Mouse (Mus musculus) forebrain, embryonic 14.5 days (tissue): Measurements from ENCODE around the gene Kctd19. TPM values are rescaled to one million over a fixed set of nuclear protein-coding genes. Genes with fewer than 3 reads are reported as not detected.

Experiments
- ATAC-seq: fragments of 200-750 bp; cut with Nextera tagmentation; 2 replicates; pipeline ENCODE4 v1.8.0; 2017; ENCODE audit warnings: mild to moderate bottlenecking, moderate library complexity
- DNase-seq: peaks from one replicate; pipeline ENCODE4 v3.0.0-alpha.2; 2015; ENCODE audit warnings: low spot score
- H3K27ac ChIP-seq: fragments of 300-500 bp; sonication (generic); 2 replicates; pipeline ENCODE4 v1.5.1; 2014; ENCODE audit warnings: low read depth, mild to moderate bottlenecking, control low read depth, low read length, moderate library complexity
- H3K27me3 ChIP-seq: fragments of 300-500 bp; sonication (generic); replicated peaks from 2 replicates; pipeline ENCODE4 v1.6.1; 2014; ENCODE audit warnings: low read length, control low read depth, mixed read lengths; ENCODE audit not compliant: control insufficient read depth, insufficient read depth
- H3K36me3 ChIP-seq: fragments of 300-500 bp; sonication (generic); 2 replicates; pipeline ENCODE4 v1.6.1; 2014; ENCODE audit warnings: low read length, control low read depth; ENCODE audit not compliant: control insufficient read depth, insufficient read depth
- H3K4me1 ChIP-seq: fragments of 300-500 bp; sonication (generic); 2 replicates; pipeline ENCODE4 v1.6.1; 2014; ENCODE audit warnings: antibody characterized with exemption, low read length, control low read depth; ENCODE audit not compliant: control insufficient read depth, insufficient read depth
- H3K4me2 ChIP-seq: fragments of 300-500 bp; sonication (generic); 2 replicates; pipeline ENCODE4 v1.6.1; 2014; ENCODE audit warnings: mild to moderate bottlenecking, control low read depth, low read length
- H3K4me3 ChIP-seq: fragments of 300-500 bp; sonication (generic); 2 replicates; pipeline ENCODE4 v1.5.1; 2014; ENCODE audit warnings: low read depth, low read length, control low read depth
- H3K9ac ChIP-seq: fragments of 300-500 bp; sonication (generic); 2 replicates; pipeline ENCODE4 v1.6.1; 2014; ENCODE audit warnings: mild to moderate bottlenecking, low read length, control low read depth, moderate library complexity
- H3K9me3 ChIP-seq: fragments of 300-500 bp; sonication (generic); replicated peaks from 2 replicates; pipeline ENCODE4 v1.6.1; 2016; ENCODE audit warnings: low read length, control low read depth, mixed read lengths; ENCODE audit not compliant: control insufficient read depth
- WGBS: fragments of 180-500 bp; shearing (Covaris S2); extraction: QIAGEN DNeasy Blood & Tissue Kit; methylation state at CpG from one replicate; pipeline ENCODE4 v1.1.7; 2014; 5-methylcytosine and 5-hydroxymethylcytosine counted together
- polyA plus RNA-seq: library from polyadenylated mRNA; unstranded; fragments of >200 nt; fragmentation: Nextera tagmentation; extraction: Ambion mirVana; gene quantifications from 2 replicates; pipeline ENCODE4 v1.2.1, GENCODE M21; 2014

Gene Kctd19
- polyA plus RNA-seq, 1 experiment from 2014 or later, result 0.09 TPM

DNA sequence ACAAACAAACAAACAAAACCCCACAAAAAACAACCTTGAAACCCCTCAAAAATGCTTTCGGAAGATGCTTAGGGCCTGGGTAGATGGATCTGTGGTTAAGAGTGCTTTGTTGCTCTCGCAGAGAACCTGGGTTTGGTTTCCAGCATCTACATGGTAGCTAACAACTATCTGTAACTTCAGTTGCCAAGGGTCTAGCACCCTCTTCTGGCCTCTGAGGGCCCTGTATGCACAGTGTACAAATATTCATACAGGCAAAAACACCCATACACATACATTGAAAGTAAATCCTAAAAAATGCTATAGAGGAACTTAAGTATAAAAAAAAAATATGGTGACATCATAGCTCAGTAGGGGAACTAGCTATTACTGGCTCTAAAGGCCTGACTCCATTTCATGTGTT is 29.2 kb downstream of the Kctd19 start:
- Histone ChIP-seq H3K4me1 (no peaks in the 10 kb centered on the region), H3K4me3 (no peak overlapping the region), H3K9me3 (no peaks in the 10 kb centered on the region), H3K4me2 (no peak overlapping the region), H3K27me3 (no peaks in the 10 kb centered on the region), H3K27ac (no peak overlapping the region), H3K9ac (no peak overlapping the region), H3K36me3 (no peaks in the 10 kb centered on the region)
- ATAC-seq (no peak), DNase-seq (no peak)
- 93% methylated on average over 2 of the region's 2 CpGs for WGBS

- Histone ChIP-seq H3K27me3 (no peaks in the 10 kb centered on the region), H3K4me1 (no peaks in the 10 kb centered on the region), H3K9me3 (no peaks in the 10 kb centered on the region), H3K27ac (no peak overlapping the region), H3K36me3 (no peaks in the 10 kb centered on the region), H3K4me2 (no peak overlapping the region), H3K9ac (no peak overlapping the region), H3K4me3 (no peak overlapping the region)
- 89% methylated on average over 12 of the region's 12 CpGs for WGBS
- ATAC-seq (no peak), DNase-seq (no peak)
Observed at GRCm38 (mm10) chr8:105380308-105380707, 33.0 kb downstream of the Kctd19 start.

DNA sequence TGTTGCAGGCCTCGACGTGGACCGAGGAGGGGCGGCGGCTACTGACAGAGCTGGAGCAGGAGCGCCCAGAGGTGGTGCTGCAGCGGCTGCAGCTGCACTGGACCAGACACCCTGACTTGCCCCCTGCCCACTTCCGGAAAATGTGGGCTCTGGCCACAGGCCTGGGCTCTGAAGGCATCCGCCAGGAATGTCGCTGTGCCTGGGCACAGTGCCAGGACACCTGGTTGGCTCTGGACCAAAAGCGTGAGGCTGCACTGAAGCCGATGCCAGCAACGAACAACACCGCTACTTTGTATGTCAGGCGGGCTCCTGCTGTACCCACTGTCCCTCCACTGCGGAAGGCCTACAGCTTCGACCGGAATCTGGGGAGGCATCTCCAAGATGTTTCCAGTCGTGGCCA is 34.6 kb downstream of the Kctd19 start:
- Histone ChIP-seq H3K27ac (no peak overlapping the region), H3K9me3 (no peaks in the 10 kb centered on the region), H3K36me3 (no peaks in the 10 kb centered on the region), H3K27me3 (no peaks in the 10 kb centered on the region), H3K9ac (no peak overlapping the region), H3K4me1 (no peaks in the 10 kb centered on the region; the same call in 1 of the 2 replicates), H3K4me2 (no peak overlapping the region), H3K4me3 (no peak overlapping the region)
- 47% methylated on average over 19 of the region's 19 CpGs for WGBS
- ATAC-seq, result 0 out of 2 replicates have a peak, but pooled peaks have one; percentile 44
- DNase-seq, result peak; percentile 27

- no peaks in the 10 kb centered on the region for H3K27me3 ChIP-seq
- no peaks in the 10 kb centered on the region; the same call in 1 of the 2 replicates for H3K4me1 ChIP-seq
- no peak overlapping the region for H3K27ac ChIP-seq
- ATAC-seq (0 out of 2 replicates have a peak, but pooled peaks have one; percentile 32), DNase-seq (peak; percentile 17)
- no peaks in the 10 kb centered on the region for H3K9me3 ChIP-seq
- peak overlapping the region; percentile 37 for H3K4me2 ChIP-seq
- 31% methylated on average over 33 of the region's 33 CpGs for WGBS
- peak overlapping the region; percentile 10; the same call in 1 of the 2 replicates for H3K4me3 ChIP-seq
- H3K36me3 ChIP-seq, result no peaks in the 10 kb centered on the region
- peak overlapping the region; percentile 37; the same call in 1 of the 2 replicates for H3K9ac ChIP-seq
Observed at GRCm38 (mm10) chr8:105374513-105374966, 38.8 kb downstream of the Kctd19 start.

DNA sequence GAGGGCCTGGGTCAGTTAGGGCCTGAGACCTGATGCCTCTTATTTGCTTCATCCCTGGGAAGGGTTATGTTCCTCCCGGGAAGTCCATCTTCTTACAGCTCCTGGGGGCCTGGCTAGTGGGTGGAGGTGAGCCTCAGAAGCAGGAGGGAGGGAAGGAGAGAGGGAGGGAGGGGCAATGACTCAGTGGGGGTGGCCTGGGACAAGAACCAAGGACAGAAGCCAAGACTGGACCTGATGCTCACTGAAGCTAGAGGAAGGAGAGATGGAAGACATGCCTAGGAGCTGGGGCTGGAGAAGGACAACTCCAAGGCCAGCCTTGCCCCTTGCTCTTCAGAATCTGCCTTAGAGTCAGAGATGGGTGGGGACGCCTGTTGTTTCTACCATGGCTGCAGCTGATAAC is 40.3 kb downstream of the Kctd19 start, which contains the start of gene Plekhg4:
Gene Plekhg4, plus strand, starts transcription at position 243 of the 400 bp plus-strand sequence.
- H3K4me2 ChIP-seq, result no peak within 1 kb of the TSS
- 66% methylated on average over 2 of the region's 2 CpGs for WGBS

DNA sequence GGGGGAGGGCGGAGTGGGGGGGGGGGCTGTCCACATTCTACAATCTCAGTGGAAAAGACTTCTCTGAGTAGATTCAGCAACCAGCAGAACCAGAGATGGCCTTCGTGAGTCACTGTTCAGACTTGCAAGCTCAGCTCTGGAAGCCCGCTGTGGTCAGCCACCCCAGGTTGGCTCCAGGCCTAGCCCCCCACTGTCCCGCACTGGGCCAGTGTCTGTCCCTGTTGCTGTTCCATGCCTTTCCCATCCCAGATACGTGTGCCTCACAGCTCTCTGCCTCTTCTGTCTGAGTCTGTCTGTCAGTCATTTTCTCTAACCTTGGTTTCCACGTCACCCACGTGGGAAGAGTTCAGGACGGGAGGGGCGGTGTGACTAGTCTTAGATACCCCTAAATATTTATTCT is 40.8 kb downstream of the Kctd19 start:
- 76% methylated on average over 9 of the region's 9 CpGs for WGBS

More for the DNA sequence above, 40.3 kb downstream of the Kctd19 start, which contains the start of gene Plekhg4:
- H3K9me3 ChIP-seq, result no peaks in the 10 kb centered on the region
- no peaks in the 10 kb centered on the region; the same call in 1 of the 2 replicates for H3K4me1 ChIP-seq
- H3K27me3 ChIP-seq, result no peaks in the 10 kb centered on the region
- H3K9ac ChIP-seq, result no peak within 1 kb of the TSS
- H3K36me3 ChIP-seq, result peaks cover 9% of the 10 kb centered on the region
- DNase-seq (no peak), ATAC-seq (no peak)
- H3K4me3 ChIP-seq, result no peak within 1 kb of the TSS
- H3K27ac ChIP-seq, result no peak within 1 kb of the TSS

GRCm38 (mm10) chr8:105367107-105367506 is 46.2 kb downstream of the Kctd19 start:
- no peak for ATAC-seq
- Histone ChIP-seq H3K9me3 (no peaks in the 10 kb centered on the region), H3K27ac (no peak overlapping the region), H3K4me1 (no peaks in the 10 kb centered on the region), H3K27me3 (no peaks in the 10 kb centered on the region), H3K4me2 (no peak overlapping the region), H3K9ac (no peak overlapping the region), H3K4me3 (no peak overlapping the region), H3K36me3 (peaks cover 38% of the 10 kb centered on the region)
- WGBS, result 73% methylated on average over 2 of the region's 2 CpGs
- peak; percentile 21 for DNase-seq

More for the DNA sequence above, 40.8 kb downstream of the Kctd19 start:
- H3K9me3 ChIP-seq, result no peaks in the 10 kb centered on the region
- no peak overlapping the region for H3K9ac ChIP-seq
- no peaks in the 10 kb centered on the region for H3K27me3 ChIP-seq
- H3K4me2 ChIP-seq, result no peak overlapping the region
- H3K4me1 ChIP-seq, result no peaks in the 10 kb centered on the region; the same call in 1 of the 2 replicates
- no peak overlapping the region for H3K4me3 ChIP-seq
- ATAC-seq, result no peak
- DNase-seq, result no peak
- H3K36me3 ChIP-seq, result peaks cover 9% of the 10 kb centered on the region
- H3K27ac ChIP-seq, result no peak overlapping the region

DNA sequence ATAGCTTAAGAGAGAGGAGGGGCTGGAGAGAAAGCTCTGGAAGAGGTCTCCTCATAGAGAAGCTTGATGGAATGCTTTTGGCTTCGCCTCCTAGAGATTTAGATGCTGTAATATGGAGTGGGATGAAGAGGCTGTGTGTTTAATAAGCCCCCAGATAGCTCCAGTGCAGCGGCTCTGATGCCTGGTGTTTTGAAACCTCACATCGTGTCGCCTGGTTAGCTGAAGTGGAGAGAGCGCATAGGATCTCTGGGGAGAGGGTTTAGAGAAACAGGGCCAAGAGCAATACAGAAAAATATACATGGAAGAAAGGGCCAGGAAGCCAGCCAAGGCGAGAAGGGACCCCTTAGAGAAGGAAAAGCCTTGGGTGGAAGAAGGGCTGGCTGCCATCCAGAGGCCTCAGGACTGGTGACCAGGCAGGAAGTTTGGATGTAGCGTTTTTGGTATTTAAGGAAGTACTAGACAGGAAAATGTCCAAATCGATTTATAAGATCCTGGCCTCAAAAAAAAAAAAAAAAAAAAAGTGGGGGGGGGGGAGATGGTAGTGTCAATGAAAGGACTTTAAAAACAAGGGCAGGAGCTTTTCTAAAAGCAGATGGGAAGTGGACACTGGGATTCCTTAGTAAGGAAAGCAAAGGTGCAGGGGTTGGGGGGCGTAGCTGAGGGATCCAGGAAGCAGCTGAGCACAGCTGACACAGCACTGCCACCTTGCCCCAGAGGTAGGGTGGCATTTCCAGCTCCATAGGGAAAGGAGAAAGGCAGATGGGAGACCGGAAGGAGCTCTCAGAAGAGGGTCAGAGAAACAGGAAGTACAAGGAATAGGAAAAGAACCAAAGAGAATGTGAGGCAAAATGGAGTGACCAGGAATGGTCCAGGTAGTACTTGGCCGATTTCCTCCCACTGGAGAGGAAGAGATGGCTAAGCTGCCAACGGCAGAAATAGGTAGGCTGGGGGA is 51.3 kb downstream of the Kctd19 start:
- Histone ChIP-seq H3K4me1 (no peaks in the 10 kb centered on the region), H3K36me3 (peaks cover 37% of the 10 kb centered on the region), H3K4me2 (no peak overlapping the region), H3K4me3 (no peak overlapping the region), H3K27ac (no peak overlapping the region), H3K9me3 (no peaks in the 10 kb centered on the region), H3K27me3 (no peaks in the 10 kb centered on the region), H3K9ac (no peak overlapping the region)
- WGBS, result 80% methylated on average over 12 of the region's 12 CpGs
- no peak for DNase-seq
- no peak for ATAC-seq

DNA sequence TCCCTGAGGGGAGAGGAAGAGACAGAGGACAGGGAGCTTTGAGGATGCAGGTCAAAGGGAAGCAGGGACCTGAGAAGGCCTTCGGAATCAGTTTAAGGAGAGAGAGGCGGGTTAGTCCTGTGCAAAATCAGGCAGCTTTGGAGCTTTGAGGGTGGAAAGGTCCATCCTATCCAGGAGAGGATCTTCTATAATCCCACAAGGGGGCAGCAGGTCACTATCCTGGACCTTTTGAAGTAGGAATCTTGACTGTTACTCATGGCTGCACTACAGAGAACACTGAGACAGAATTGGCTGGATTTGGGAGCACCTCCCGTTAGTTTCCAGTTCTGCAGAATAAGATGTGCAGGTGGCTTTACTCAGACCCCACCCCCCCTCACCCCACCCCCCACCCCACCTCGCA is 53.7 kb downstream of the Kctd19 start:
- H3K9me3 ChIP-seq, result no peaks in the 10 kb centered on the region
- H3K9ac ChIP-seq, result no peak overlapping the region
- DNase-seq (peak; percentile 53), ATAC-seq (no peak)
- H3K36me3 ChIP-seq, result peaks cover 35% of the 10 kb centered on the region
- no peak overlapping the region for H3K4me2 ChIP-seq
- no peak overlapping the region for H3K4me3 ChIP-seq
- WGBS, result 55% methylated on average over 4 of the region's 4 CpGs
- H3K27ac ChIP-seq, result no peak overlapping the region
- no peaks in the 10 kb centered on the region for H3K4me1 ChIP-seq
- no peaks in the 10 kb centered on the region for H3K27me3 ChIP-seq
